Mouse (Mus musculus): ENCODE results near the gene Ephb1.

The Ephb1 gene

GRCm38 (mm10) chr9:101986910-101987309 is 367.6 kb downstream of the Ephb1 start:
- DNase-seq (ENCODE audit: low spot score): no peak

GRCm38 (mm10) chr9:101982378-101982777 is 372.1 kb downstream of the Ephb1 start:
- no peak for DNase-seq (ENCODE audit: low spot score)

GRCm38 (mm10) chr9:101981161-101981560 is 373.3 kb downstream of the Ephb1 start:
- DNase-seq (ENCODE audit: low spot score): no peak

- no peak for DNase-seq (ENCODE audit: low spot score)
Measured at GRCm38 (mm10) chr9:101976884-101977465, 377.5 kb downstream of the Ephb1 start.

- no peak for DNase-seq (ENCODE audit: low spot score)
Measured at GRCm38 (mm10) chr9:101972314-101972713, 382.2 kb downstream of the Ephb1 start.

GRCm38 (mm10) chr9:101971806-101972205 is 382.7 kb downstream of the Ephb1 start:
- no peak for DNase-seq (ENCODE audit: low spot score)

GRCm38 (mm10) chr9:101956228-101956627 is 398.3 kb downstream of the Ephb1 start:
- peak; percentile 8 for DNase-seq (ENCODE audit: low spot score)

- DNase-seq (ENCODE audit: low spot score): no peak
Measured at GRCm38 (mm10) chr9:101954529-101954928, 400.0 kb downstream of the Ephb1 start.

GRCm38 (mm10) chr9:101950101-101950500 is 404.4 kb downstream of the Ephb1 start:
- DNase-seq (ENCODE audit: low spot score): no peak

GRCm38 (mm10) chr9:101945814-101946213 is 408.7 kb downstream of the Ephb1 start:
- DNase-seq (ENCODE audit: low spot score): no peak

- no peak for DNase-seq (ENCODE audit: low spot score)
Measured at GRCm38 (mm10) chr9:101945326-101945725, 409.2 kb downstream of the Ephb1 start.

- peak; percentile 6 for DNase-seq (ENCODE audit: low spot score)
Measured at GRCm38 (mm10) chr9:101942058-101942669, 412.3 kb downstream of the Ephb1 start.

GRCm38 (mm10) chr9:101940182-101940581 is 414.3 kb downstream of the Ephb1 start:
- no peak for DNase-seq (ENCODE audit: low spot score)

GRCm38 (mm10) chr9:101939006-101939405 is 415.5 kb downstream of the Ephb1 start:
- DNase-seq (ENCODE audit: low spot score): no peak

GRCm38 (mm10) chr9:101938066-101938465 is 416.4 kb downstream of the Ephb1 start:
- DNase-seq (ENCODE audit: low spot score): no peak

- no peak for DNase-seq (ENCODE audit: low spot score)
Measured at GRCm38 (mm10) chr9:101934887-101935286, 419.6 kb downstream of the Ephb1 start.

- no peak for DNase-seq (ENCODE audit: low spot score)
Measured at GRCm38 (mm10) chr9:101933946-101934573, 420.4 kb downstream of the Ephb1 start.

GRCm38 (mm10) chr9:101924829-101925228 is 429.7 kb downstream of the Ephb1 start:
- DNase-seq (ENCODE audit: low spot score): no peak

- no peak for DNase-seq (ENCODE audit: low spot score)
Measured at GRCm38 (mm10) chr9:101922846-101923245, 431.6 kb downstream of the Ephb1 start.

- no peak for DNase-seq (ENCODE audit: low spot score)
Measured at GRCm38 (mm10) chr9:101919324-101919723, 435.2 kb downstream of the Ephb1 start.

- no peak for DNase-seq (ENCODE audit: low spot score)
Measured at GRCm38 (mm10) chr9:101918771-101919170, 435.7 kb downstream of the Ephb1 start.

- DNase-seq (ENCODE audit: low spot score): no peak
Measured at GRCm38 (mm10) chr9:101915082-101915481, 439.4 kb downstream of the Ephb1 start.

- DNase-seq (ENCODE audit: low spot score): peak; percentile 16
Measured at GRCm38 (mm10) chr9:101911176-101911866, 443.2 kb downstream of the Ephb1 start.
